Mouse (Mus musculus) MEL (cell line): Measurements from ENCODE around the gene Arsg. TPM values are rescaled to one million over a fixed set of nuclear protein-coding genes. Genes with fewer than 3 reads are reported as not detected.

Experiments
- DNase-seq: peaks from one replicate; pipeline ENCODE4 v3.0.0; 2011; ENCODE audit warnings: low read depth, low spot score
- H3K27ac ChIP-seq: 2 replicates; pipeline ENCODE4 v1.5.1; 2012; ENCODE audit warnings: low read depth, mild to moderate bottlenecking, control low read depth, low read length, moderate library complexity; ENCODE audit not compliant: control insufficient read depth
- H3K27me3 ChIP-seq, 2 experiments: fragments of 150-350 bp in 1 of 2; sonication (generic) in 1 of 2; 2 replicates each; pipeline ENCODE4 v1.6.1; 2012; ENCODE audit warnings: low read length in 2 of 2, mild to moderate bottlenecking in 2 of 2, improper control_type of control experiment in 1 of 2, moderate library complexity in 1 of 2; ENCODE audit not compliant: insufficient read depth in 2 of 2, control insufficient read depth in 1 of 2
- H3K36me3 ChIP-seq, 2 experiments: 2 replicates each; pipeline ENCODE4 v1.6.1; 2012 to 2014; ENCODE audit warnings: low read length in 2 of 2, improper control_type of control experiment in 1 of 2, inconsistent platforms in 1 of 2, mild to moderate bottlenecking in 1 of 2; ENCODE audit not compliant: insufficient read depth in 2 of 2, control insufficient read depth in 1 of 2
- H3K4me1 ChIP-seq, 2 experiments: fragments of 150-350 bp in 1 of 2; sonication (generic) in 1 of 2; 2 replicates each; pipeline ENCODE4 v1.6.1; 2012; ENCODE audit warnings: low read length in 2 of 2, improper control_type of control experiment in 1 of 2, mild to moderate bottlenecking in 1 of 2; ENCODE audit not compliant: insufficient read depth in 2 of 2, control insufficient read depth in 1 of 2
- H3K4me3 ChIP-seq, 2 experiments: fragments of 150-350 bp in 1 of 2; sonication (generic) in 1 of 2; 2 replicates each; pipeline ENCODE4 v1.5.1; 2012; ENCODE audit warnings: low read depth in 2 of 2, low read length in 2 of 2, mild to moderate bottlenecking in 2 of 2, moderate library complexity in 2 of 2, control low read depth in 1 of 2, improper control_type of control experiment in 1 of 2; ENCODE audit not compliant: control insufficient read depth in 1 of 2, insufficient read depth in 1 of 2
- H3K79me2 ChIP-seq: 2 replicates; pipeline ENCODE4 v1.6.1; 2012; ENCODE audit warnings: mild to moderate bottlenecking, low read length, moderate library complexity; ENCODE audit not compliant: control insufficient read depth, poor library complexity, insufficient read depth
- H3K9ac ChIP-seq: 2 replicates; pipeline ENCODE4 v1.6.1; 2012; ENCODE audit warnings: low read depth, mild to moderate bottlenecking, control low read depth, low read length, moderate library complexity; ENCODE audit not compliant: control insufficient read depth, poor library complexity, severe bottlenecking
- H3K9me3 ChIP-seq: fragments of 150-350 bp; sonication (generic); replicated peaks from 2 replicates; pipeline ENCODE4 v1.6.1; 2012; ENCODE audit warnings: mild to moderate bottlenecking, low read length, improper control_type of control experiment, moderate library complexity; ENCODE audit not compliant: insufficient read depth
- CHD1 ChIP-seq: IDR thresholded peaks from 2 replicates; pipeline ENCODE4 v1.6.1; 2012; ENCODE audit warnings: low read depth, mild to moderate bottlenecking, inconsistent platforms, low read length, improper control_type of control experiment
- CHD2 ChIP-seq: IDR thresholded peaks from 2 replicates; pipeline ENCODE4 v1.6.1; 2011; ENCODE audit warnings: low read length, improper control_type of control experiment
- CTCF ChIP-seq, 3 experiments: IDR thresholded peaks in 2 of 3; conservative IDR thresholded peaks in 1 of 3; 2 replicates each; pipeline ENCODE4 v1.5.1; 2011 to 2012; ENCODE audit warnings: low read length in 3 of 3, low read depth in 2 of 3, mild to moderate bottlenecking in 2 of 3, improper control_type of control experiment in 1 of 3, inconsistent platforms in 1 of 3, mixed read lengths in 1 of 3, moderate library complexity in 1 of 3; ENCODE audit not compliant: control insufficient read depth in 1 of 3, insufficient read depth in 1 of 3, poor library complexity in 1 of 3, severe bottlenecking in 1 of 3
- ELF1 ChIP-seq: IDR thresholded peaks from 2 replicates; pipeline ENCODE4 v1.6.1; 2014; ENCODE audit warnings: low read depth, mild to moderate bottlenecking, inconsistent platforms, low read length, improper control_type of control experiment, moderate library complexity
- EP300 ChIP-seq, 2 experiments: IDR thresholded peaks; 2 replicates each; pipeline ENCODE4 v1.6.1; 2011; ENCODE audit warnings: improper control_type of control experiment in 2 of 2, low read length in 2 of 2, low read depth in 1 of 2, mild to moderate bottlenecking in 1 of 2
- ETS1 ChIP-seq: IDR thresholded peaks from 2 replicates; pipeline ENCODE4 v1.6.1; 2012; ENCODE audit warnings: low read depth, mild to moderate bottlenecking, inconsistent platforms, low read length, improper control_type of control experiment, moderate library complexity
- HCFC1 ChIP-seq: IDR thresholded peaks from 2 replicates; pipeline ENCODE4 v1.6.1; 2012; ENCODE audit warnings: low read depth, mild to moderate bottlenecking, inconsistent platforms, low read length, improper control_type of control experiment, moderate library complexity
- JUND ChIP-seq: IDR thresholded peaks from 2 replicates; pipeline ENCODE4 v1.6.1; 2011; ENCODE audit warnings: low read depth, mild to moderate bottlenecking, improper control_type of control experiment, low read length
- MAX ChIP-seq: IDR thresholded peaks from 2 replicates; pipeline ENCODE4 v1.6.1; 2011; ENCODE audit warnings: low read length, improper control_type of control experiment
- MAZ ChIP-seq: IDR thresholded peaks from 2 replicates; pipeline ENCODE4 v1.6.1; 2012; ENCODE audit warnings: low read depth, mild to moderate bottlenecking, inconsistent platforms, low read length, improper control_type of control experiment
- MXI1 ChIP-seq: IDR thresholded peaks from 2 replicates; pipeline ENCODE4 v1.6.1; 2011; ENCODE audit warnings: mild to moderate bottlenecking, low read depth, low read length, improper control_type of control experiment
- MYC ChIP-seq: IDR thresholded peaks from 2 replicates; pipeline ENCODE4 v1.6.1; 2011; ENCODE audit warnings: low read depth, mild to moderate bottlenecking, low read length, improper control_type of control experiment, moderate library complexity
- RAD21 ChIP-seq: IDR thresholded peaks from 2 replicates; pipeline ENCODE4 v1.6.1; 2011; ENCODE audit warnings: mild to moderate bottlenecking, low read depth, low read length, improper control_type of control experiment
- SIN3A ChIP-seq: IDR thresholded peaks from 2 replicates; pipeline ENCODE4 v1.6.1; 2012; ENCODE audit warnings: low read length, improper control_type of control experiment, inconsistent platforms
- SMC3 ChIP-seq: IDR thresholded peaks from 2 replicates; pipeline ENCODE4 v1.6.1; 2011; ENCODE audit warnings: low read depth, low read length, improper control_type of control experiment
- USF2 ChIP-seq, 2 experiments: IDR thresholded peaks; 2 replicates each; pipeline ENCODE4 v1.6.1; 2011 to 2012; ENCODE audit warnings: improper control_type of control experiment in 2 of 2, low read length in 2 of 2, borderline replicate concordance in 1 of 2, inconsistent platforms in 1 of 2, low read depth in 1 of 2, mild to moderate bottlenecking in 1 of 2; ENCODE audit not compliant: insufficient read depth in 1 of 2
- ZC3H11A ChIP-seq: IDR thresholded peaks from 2 replicates; pipeline ENCODE4 v1.6.1; 2012; ENCODE audit warnings: low read depth, mild to moderate bottlenecking, inconsistent platforms, low read length, improper control_type of control experiment
- ZMIZ1 ChIP-seq: IDR thresholded peaks from 2 replicates; pipeline ENCODE4 v1.6.1; 2012; ENCODE audit warnings: low read depth, mild to moderate bottlenecking, inconsistent platforms, low read length, improper control_type of control experiment, moderate library complexity
- polyA plus RNA-seq, 2 experiments: library from polyadenylated mRNA; stranded (reverse) in 1 of 2; unstranded in 1 of 2; fragments of >175 nt in 1 of 2; fragments of >200 nt in 1 of 2; gene quantifications; 2 replicates each; pipeline versions ENCODE4 v1.2.1 to v1.2.4; 2012; ENCODE audit warnings: low replicate concordance in 2 of 2, low read depth in 1 of 2; ENCODE audit not compliant: insufficient read length in 2 of 2, insufficient read depth in 1 of 2, missing spikeins in 1 of 2
- total RNA-seq: library from RNA; depleted of rRNA; stranded (reverse); fragments of 300-350 nt; gene quantifications from 2 replicates; pipeline ENCODE4 v1.2.3, GENCODE M21; 2012

The Arsg gene
- total and polyA plus RNA-seq, 3 experiments = 3.9 to 5.2 TPM; not detected in 1

GRCm38 (mm10) chr11:109444600-109444999, 28.6 kb upstream of the Arsg start (continued):
- no peak for TF ChIP-seq ETS1

GRCm38 (mm10) chr11:109445438-109446035, 27.6 kb upstream of the Arsg start:
- no peak overlapping the region for H3K9ac ChIP-seq
- no peak overlapping the region for H3K27ac ChIP-seq
- no peak overlapping the region for H3K4me3 ChIP-seq
- 0 out of 4 replicates have a peak, but pooled peaks cover 0 to 4% of the 10 kb centered on the region in 2 experiments for H3K36me3 ChIP-seq
- DNase-seq = peak; percentile 82
- H3K9me3 ChIP-seq = no peaks in the 10 kb centered on the region
- no peaks in the 10 kb centered on the region for H3K27me3 ChIP-seq
- H3K79me2 ChIP-seq = no peaks in the 10 kb centered on the region
- peaks cover 0 to 6% of the 10 kb centered on the region in 2 experiments; a peak in 2 of 4 replicates for H3K4me1 ChIP-seq
- 0 out of 2 replicates have a peak, but pooled peaks have one; percentile 18 for TF ChIP-seq MAX
- 0 out of 2 replicates have a peak, but pooled peaks have one; percentile 17 for TF ChIP-seq MXI1
- no peak for TF ChIP-seq CHD1
- peak; percentile 100 for TF ChIP-seq SMC3
- TF ChIP-seq CHD2 = no peak
- TF ChIP-seq RAD21 = peak; percentile 95
- TF ChIP-seq ZC3H11A = peak; percentile 99
- 0 out of 2 replicates have a peak, but pooled peaks have one; percentile 35 for TF ChIP-seq MAZ
- peak; percentile 64 to 96 (median 67) for TF ChIP-seq CTCF (IDR thresholded peaks at IDR 0.05 in 2 of 3, conservative IDR thresholded peaks at IDR 0.05 in 1 of 3; ENCODE audit: control insufficient read depth in 1 of 3, insufficient read depth in 1 of 3, low read depth in 2 of 3, low read length in 3 of 3, poor library complexity in 1 of 3, severe bottlenecking in 1 of 3)
- 0 out of 2 replicates have a peak, but pooled peaks have one; percentile 23 for TF ChIP-seq MYC
- TF ChIP-seq HCFC1 = 0 out of 2 replicates have a peak, but pooled peaks have one; percentile 24
- TF ChIP-seq USF2 (IDR thresholded peaks at IDR 0.05; ENCODE audit: borderline replicate concordance in 1 of 2, insufficient read depth in 1 of 2, low read depth in 1 of 2, low read length in 2 of 2) = no peak
- no peak for TF ChIP-seq ETS1
- TF ChIP-seq ELF1 = no peak
- TF ChIP-seq JUND = no peak
- no peak for TF ChIP-seq ZMIZ1
- 0 out of 4 replicates have a peak, but pooled peaks of 1 of the 2 experiments have one; percentile 10 for TF ChIP-seq EP300 (IDR thresholded peaks at IDR 0.05; ENCODE audit: low read depth in 1 of 2, low read length in 2 of 2)
- TF ChIP-seq SIN3A = peak; percentile 41; the same call in 1 of the 2 replicates
- TF ChIP-seq, all 39 proteins: peak for 11
